Mouse (Mus musculus) forebrain, embryonic 12.5 days (tissue): ENCODE measurements around the gene Ugt1a6a. TPM values are rescaled to one million over a fixed set of nuclear protein-coding genes. Genes with fewer than 3 reads are reported as not detected.
"Not testable (repeated sequence)": the region's sequence is repeated elsewhere in the genome, so short reads cannot be mapped to it uniquely, and the experiment has no call there.

ENCODE experiments used
- ATAC-seq: fragments of 200-750 bp; cut with Nextera tagmentation; 2 replicates; pipeline ENCODE4 v1.8.0; 2017; ENCODE audit warnings: moderate TSS enrichment; ENCODE audit not compliant: low FRiP score
- H3K27ac ChIP-seq: fragments of 300-500 bp; sonication (generic); 2 replicates; pipeline ENCODE4 v1.5.1; 2016; ENCODE audit warnings: mild to moderate bottlenecking
- H3K27me3 ChIP-seq: fragments of 300-500 bp; sonication (generic); 2 replicates; pipeline ENCODE4 v1.6.1; 2016; ENCODE audit warnings: mild to moderate bottlenecking
- H3K36me3 ChIP-seq: fragments of 300-500 bp; sonication (generic); replicated peaks from 2 replicates; pipeline ENCODE4 v1.6.1; 2016; ENCODE audit warnings: mild to moderate bottlenecking
- H3K4me1 ChIP-seq: fragments of 300-500 bp; sonication (generic); 2 replicates; pipeline ENCODE4 v1.6.1; 2016
- H3K4me2 ChIP-seq: fragments of 300-500 bp; sonication (generic); 2 replicates; pipeline ENCODE4 v1.6.1; 2016; ENCODE audit warnings: mild to moderate bottlenecking, moderate library complexity
- H3K4me3 ChIP-seq: fragments of 300-500 bp; sonication (generic); replicated peaks from 2 replicates; pipeline ENCODE4 v1.5.1; 2016; ENCODE audit warnings: mild to moderate bottlenecking
- H3K9ac ChIP-seq: fragments of 300-500 bp; sonication (generic); 2 replicates; pipeline ENCODE4 v1.6.1; 2016; ENCODE audit warnings: mild to moderate bottlenecking
- H3K9me3 ChIP-seq: fragments of 300-500 bp; sonication (generic); 2 replicates; pipeline ENCODE4 v1.6.1; 2016
- WGBS: fragments of 180-500 bp; shearing (Covaris S2); methylation state at CpG from one replicate; pipeline ENCODE4 v1.1.7; 2016; 5-methylcytosine and 5-hydroxymethylcytosine counted together
- polyA plus RNA-seq: library from polyadenylated mRNA; unstranded; fragments of >200 nt; fragmentation: Nextera tagmentation; extraction: Ambion mirVana; gene quantifications from 2 replicates; pipeline ENCODE4 v1.2.1, GENCODE M21; 2016

Ugt1a6a gene
- polyA plus RNA-seq, 1 experiment from 2014 or later = 0.93 TPM

DNA sequence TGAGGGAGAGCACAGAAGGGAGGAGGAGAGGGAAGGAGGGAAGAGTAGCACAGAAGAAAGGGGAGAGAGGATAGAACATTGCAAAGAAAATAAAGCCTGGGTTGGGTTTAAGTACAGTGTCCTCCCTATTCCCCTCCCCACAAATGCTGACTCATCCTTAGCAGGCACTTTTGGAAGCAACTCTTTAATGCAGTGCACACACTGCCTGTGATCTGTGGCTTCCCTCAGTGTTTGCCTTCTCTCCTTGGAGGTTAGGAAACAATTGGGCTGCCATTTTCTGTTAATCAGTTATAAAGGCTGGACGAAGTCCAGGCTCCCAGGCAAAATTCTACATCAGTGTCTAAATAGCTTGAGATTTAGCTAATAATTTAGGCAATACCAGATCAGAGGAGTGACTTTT is 5.9 kb downstream of the Ugt1a6a start:
- H3K4me1 ChIP-seq, H3K4me3 ChIP-seq, H3K9ac ChIP-seq, ATAC-seq, H3K36me3 ChIP-seq, H3K27me3 ChIP-seq, H3K4me2 ChIP-seq, H3K27ac ChIP-seq, H3K9me3 ChIP-seq: not testable (repeated sequence)
- 78% methylated on average over 1 of the region's 1 CpGs for WGBS

- ATAC-seq = peak; percentile 39; the same call in 1 of the 2 replicates
These were observed 9.5 kb downstream of the Ugt1a6a start for GRCm38 (mm10) chr1:88143966-88144675.

DNA sequence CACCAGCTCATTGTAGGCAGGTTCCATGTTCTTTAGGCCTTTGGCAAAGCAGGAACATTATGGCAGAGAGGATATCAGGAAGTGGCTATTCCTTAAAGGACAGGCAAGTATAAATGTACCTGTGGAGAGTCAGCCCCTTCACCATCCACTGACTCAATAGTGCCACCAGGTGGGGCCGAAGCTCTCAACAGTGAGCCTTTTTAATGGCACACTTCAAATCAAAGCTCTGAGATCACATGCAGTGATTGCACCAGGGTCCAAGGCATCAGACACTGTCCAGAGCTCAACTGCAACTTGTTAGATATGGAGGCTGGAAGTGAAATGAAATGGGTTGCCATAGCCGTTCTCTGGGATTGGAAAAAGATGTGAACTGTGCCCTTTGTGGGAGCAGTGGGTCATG is 10.7 kb downstream of the Ugt1a6a start:
- H3K9me3 ChIP-seq, H3K27me3 ChIP-seq, H3K27ac ChIP-seq, H3K4me3 ChIP-seq, H3K4me2 ChIP-seq, H3K4me1 ChIP-seq, H3K9ac ChIP-seq, H3K36me3 ChIP-seq, ATAC-seq: not testable (repeated sequence)
- WGBS = 82% methylated on average over 2 of the region's 2 CpGs

More at GRCm38 (mm10) chr1:88143966-88144675, 9.5 kb downstream of the Ugt1a6a start:
- H3K27me3 ChIP-seq, H3K9me3 ChIP-seq, H3K36me3 ChIP-seq, H3K4me1 ChIP-seq, H3K9ac ChIP-seq, H3K27ac ChIP-seq, H3K4me2 ChIP-seq, H3K4me3 ChIP-seq: not testable (repeated sequence)
- WGBS = 4% methylated on average over 5 of the region's 5 CpGs

GRCm38 (mm10) chr1:88150133-88150532 is 15.5 kb downstream of the Ugt1a6a start:
- H3K4me2 ChIP-seq = not testable (repeated sequence)
- WGBS = 71% methylated on average over 2 of the region's 2 CpGs

DNA sequence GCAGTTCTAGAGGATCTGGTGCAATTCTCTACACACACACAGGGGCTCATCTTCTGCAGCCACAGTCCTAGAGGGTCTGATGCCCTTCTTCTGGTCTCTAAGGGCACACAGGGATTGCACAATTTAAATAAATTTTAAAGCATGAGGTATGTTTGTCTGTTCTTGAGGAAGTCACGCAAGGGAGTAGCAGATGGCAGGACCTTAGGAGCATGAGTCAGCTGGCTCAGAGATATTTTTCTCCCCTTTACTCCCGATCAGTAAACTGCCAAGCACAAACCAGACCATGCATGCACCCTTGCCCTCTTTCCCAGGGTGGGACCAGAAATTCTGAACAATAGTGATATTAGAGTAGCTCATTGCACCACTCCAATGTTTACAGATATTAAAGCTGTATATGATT is 23.8 kb downstream of the Ugt1a6a start:
- WGBS = 95% methylated on average over 2 of the region's 2 CpGs
- H3K27ac ChIP-seq = no peak overlapping the region
- no peak overlapping the region for H3K9ac ChIP-seq
- H3K4me3 ChIP-seq = no peak overlapping the region
- H3K4me2 ChIP-seq = no peak overlapping the region
- no peaks in the 10 kb centered on the region for H3K36me3 ChIP-seq
- no peaks in the 10 kb centered on the region for H3K9me3 ChIP-seq
- H3K27me3 ChIP-seq = no peaks in the 10 kb centered on the region
- no peaks in the 10 kb centered on the region for H3K4me1 ChIP-seq
- no peak for ATAC-seq

More at GRCm38 (mm10) chr1:88150133-88150532, 15.5 kb downstream of the Ugt1a6a start:
- not testable (repeated sequence) for H3K4me3 ChIP-seq, H3K9me3 ChIP-seq, H3K27me3 ChIP-seq, H3K27ac ChIP-seq, H3K4me1 ChIP-seq, H3K9ac ChIP-seq, H3K36me3 ChIP-seq, ATAC-seq

GRCm38 (mm10) chr1:88165711-88166110 is 31.1 kb downstream of the Ugt1a6a start, which contains the start of gene Ugt1a5:
Ugt1a5 (plus strand) TSS chr1:88166012.
- Histone ChIP-seq H3K9ac (no peak within 1 kb of the TSS), H3K4me3 (no peak within 1 kb of the TSS), H3K27me3 (no peaks in the 10 kb centered on the region), H3K27ac (no peak within 1 kb of the TSS), H3K4me2 (no peak within 1 kb of the TSS), H3K9me3 (no peaks in the 10 kb centered on the region), H3K4me1 (no peaks in the 10 kb centered on the region), H3K36me3 (no peaks in the 10 kb centered on the region)
- WGBS = 83% methylated on average over 5 of the region's 5 CpGs
- ATAC-seq = no peak

DNA sequence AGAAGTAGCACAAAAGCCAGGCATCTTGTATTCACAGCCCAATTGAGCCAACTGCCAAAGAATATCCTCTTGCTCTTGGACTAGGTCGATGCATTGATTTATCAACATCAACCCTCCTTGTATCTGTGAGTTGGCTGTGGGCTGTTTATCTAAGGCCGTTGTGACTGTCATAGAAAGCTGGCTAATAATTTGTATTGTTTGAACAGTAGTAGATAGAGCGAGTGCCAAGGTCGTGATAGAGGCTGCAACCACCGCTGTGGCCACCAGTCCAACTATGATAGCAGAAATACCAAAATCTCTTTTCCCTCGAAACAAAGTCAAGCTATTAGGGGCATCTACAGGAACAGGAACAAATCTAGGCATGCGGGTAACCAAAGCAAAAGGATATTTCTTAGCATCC is 37.6 kb downstream of the Ugt1a6a start:
- not testable (repeated sequence) for ATAC-seq, H3K9ac ChIP-seq, H3K4me3 ChIP-seq, H3K9me3 ChIP-seq, H3K4me1 ChIP-seq, H3K4me2 ChIP-seq, H3K27ac ChIP-seq, H3K27me3 ChIP-seq, H3K36me3 ChIP-seq
- 84% methylated on average over 6 of the region's 7 CpGs for WGBS

DNA sequence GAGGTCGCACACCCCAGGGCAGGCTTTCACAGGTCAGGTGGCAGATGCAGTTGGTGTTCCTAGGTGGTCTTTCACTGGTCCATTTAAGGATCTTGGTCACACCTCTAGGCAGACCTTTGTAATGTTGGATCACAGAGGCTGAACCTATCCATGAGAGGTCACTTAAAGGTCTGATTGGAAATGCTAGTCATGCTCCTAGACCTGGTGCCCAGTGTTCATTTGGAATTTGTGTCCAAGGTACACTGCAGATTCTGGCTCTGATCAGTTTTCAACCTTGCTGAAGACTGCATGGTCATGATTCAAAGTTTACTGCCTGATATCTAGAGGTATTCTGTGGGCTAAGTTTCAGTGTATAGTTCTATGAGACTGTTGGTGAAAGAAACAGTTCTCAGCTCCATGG is 45.0 kb downstream of the Ugt1a6a start:
- no peaks in the 10 kb centered on the region for H3K36me3 ChIP-seq
- H3K4me1 ChIP-seq = no peaks in the 10 kb centered on the region
- no peak overlapping the region for H3K4me2 ChIP-seq
- peaks cover 14% of the 10 kb centered on the region for H3K9me3 ChIP-seq
- ATAC-seq = no peak
- H3K27ac ChIP-seq = no peak overlapping the region
- no peaks in the 10 kb centered on the region for H3K27me3 ChIP-seq
- H3K4me3 ChIP-seq = no peak overlapping the region
- 77% methylated on average over 1 of the region's 1 CpGs for WGBS
- H3K9ac ChIP-seq = no peak overlapping the region

DNA sequence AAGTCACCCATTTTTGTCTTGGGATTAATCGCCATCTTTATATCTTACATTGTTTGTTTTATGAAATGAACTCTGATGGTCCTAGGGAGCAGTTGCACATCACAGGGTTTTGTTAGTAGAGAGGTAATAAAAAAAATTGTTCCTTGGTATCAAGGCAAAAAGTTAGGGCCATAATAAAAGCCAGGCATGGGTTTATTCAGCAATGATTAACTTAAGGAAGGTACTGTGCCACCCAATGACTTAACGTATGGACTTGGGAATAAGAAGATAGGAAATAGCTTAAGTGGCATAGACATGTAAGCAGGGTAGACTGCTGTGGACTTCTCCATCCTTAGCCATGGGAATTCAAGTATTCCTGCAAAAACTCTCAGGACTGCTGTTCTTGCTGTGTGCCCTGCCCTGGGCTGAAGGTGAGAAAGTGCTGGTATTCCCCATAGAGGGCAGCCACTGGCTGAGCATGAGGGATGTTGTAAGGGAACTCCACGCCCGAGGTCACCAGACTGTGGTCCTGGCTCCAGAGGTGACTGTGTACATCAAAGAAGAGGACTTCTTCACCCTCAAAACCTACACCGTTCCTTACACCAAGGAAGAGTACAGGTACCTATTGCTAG is 51.8 kb downstream of the Ugt1a6a start:
- no peak for ATAC-seq
- H3K4me1 ChIP-seq = no peaks in the 10 kb centered on the region
- 84% methylated on average over 5 of the region's 5 CpGs for WGBS

GRCm38 (mm10) chr1:88192136-88192535 is 57.5 kb downstream of the Ugt1a6a start:
- Histone ChIP-seq H3K9me3 (no peaks in the 10 kb centered on the region), H3K9ac (no peak overlapping the region), H3K36me3 (no peaks in the 10 kb centered on the region), H3K4me1 (no peaks in the 10 kb centered on the region), H3K27me3 (no peaks in the 10 kb centered on the region), H3K27ac (no peak overlapping the region), H3K4me2 (no peak overlapping the region), H3K4me3 (no peak overlapping the region)
- 70% methylated on average over 3 of the region's 3 CpGs for WGBS
- ATAC-seq = no peak

More for the DNA sequence above, 51.8 kb downstream of the Ugt1a6a start:
- Histone ChIP-seq H3K36me3 (no peaks in the 10 kb centered on the region), H3K27ac (no peak overlapping the region), H3K4me3 (no peak overlapping the region), H3K9me3 (no peaks in the 10 kb centered on the region), H3K4me2 (no peak overlapping the region), H3K9ac (no peak overlapping the region), H3K27me3 (no peaks in the 10 kb centered on the region)

GRCm38 (mm10) chr1:88195687-88196086 is 61.1 kb downstream of the Ugt1a6a start:
- Histone ChIP-seq H3K4me3 (no peak overlapping the region), H3K27ac (no peak overlapping the region), H3K9ac (no peak overlapping the region), H3K4me2 (no peak overlapping the region), H3K9me3 (no peaks in the 10 kb centered on the region), H3K36me3 (no peaks in the 10 kb centered on the region), H3K27me3 (no peaks in the 10 kb centered on the region), H3K4me1 (no peaks in the 10 kb centered on the region)
- ATAC-seq = no peak
- 94% methylated on average over 1 of the region's 1 CpGs for WGBS

- Histone ChIP-seq H3K4me1 (no peaks in the 10 kb centered on the region), H3K27me3 (no peaks in the 10 kb centered on the region), H3K27ac (no peak overlapping the region), H3K36me3 (no peaks in the 10 kb centered on the region), H3K9ac (no peak overlapping the region), H3K9me3 (no peaks in the 10 kb centered on the region), H3K4me2 (no peak overlapping the region), H3K4me3 (no peak overlapping the region)
- 83% methylated on average over 3 of the region's 3 CpGs for WGBS
- ATAC-seq = no peak
These were observed 62.8 kb downstream of the Ugt1a6a start for GRCm38 (mm10) chr1:88197443-88197842.

GRCm38 (mm10) chr1:88199996-88200395 is 65.4 kb downstream of the Ugt1a6a start:
- Histone ChIP-seq H3K36me3 (no peaks in the 10 kb centered on the region), H3K4me1 (peaks cover 2% of the 10 kb centered on the region; the same call in 1 of the 2 replicates), H3K27me3 (no peaks in the 10 kb centered on the region), H3K9ac (no peak overlapping the region), H3K9me3 (no peaks in the 10 kb centered on the region), H3K4me2 (no peak overlapping the region), H3K4me3 (no peak overlapping the region), H3K27ac (no peak overlapping the region)
- no peak for ATAC-seq
- WGBS = 78% methylated on average over 2 of the region's 2 CpGs
